Mouse (Mus musculus) CH12.LX (cell line): ENCODE results near the gene Gatb. TPM values are rescaled to one million over a fixed set of nuclear protein-coding genes. Genes with fewer than 3 reads are reported as not detected.

Source experiments
- DNase-seq: peaks from one replicate; pipeline ENCODE4 v3.0.0-alpha.2; 2013; ENCODE audit errors: extremely low read depth
- H3K27ac ChIP-seq: 2 replicates; pipeline ENCODE4 v1.5.1; 2012; ENCODE audit warnings: low read depth, mild to moderate bottlenecking, control low read depth, moderate library complexity; ENCODE audit not compliant: insufficient read depth
- H3K27me3 ChIP-seq: replicated peaks from 2 replicates; pipeline ENCODE3; 2012; ENCODE audit warnings: inconsistent platforms
- H3K36me3 ChIP-seq, 2 experiments: replicated peaks in 1 of 2; 2 replicates each; pipeline versions ENCODE3 to v1.6.1; 2012; ENCODE audit warnings: inconsistent platforms in 1 of 2, low read length in 1 of 2, mild to moderate bottlenecking in 1 of 2, mixed read lengths in 1 of 2, moderate library complexity in 1 of 2; ENCODE audit not compliant: control insufficient read depth in 1 of 2, insufficient read depth in 1 of 2
- H3K4me1 ChIP-seq, 2 experiments: 2 replicates each; pipeline ENCODE4 v1.6.1; 2012; ENCODE audit warnings: inconsistent platforms in 1 of 2, moderate library complexity in 1 of 2; ENCODE audit not compliant: insufficient read depth in 2 of 2, control insufficient read depth in 1 of 2
- H3K4me2 ChIP-seq: 2 replicates; pipeline ENCODE4 v1.6.1; 2012; ENCODE audit warnings: low read depth, mild to moderate bottlenecking, control low read depth; ENCODE audit not compliant: poor library complexity, insufficient read depth, severe bottlenecking
- H3K4me3 ChIP-seq, 3 experiments: fragments of 150-350 bp in 1 of 3; sonication (generic) in 1 of 3; replicated peaks in 1 of 3; 2 replicates each; pipeline versions ENCODE3 to v1.5.1; 2011 to 2012; ENCODE audit warnings: low read depth in 2 of 3, low read length in 2 of 3, mild to moderate bottlenecking in 2 of 3, moderate library complexity in 2 of 3, control low read depth in 1 of 3, improper control_type of control experiment in 1 of 3, inconsistent platforms in 1 of 3, mixed read lengths in 1 of 3; ENCODE audit not compliant: poor library complexity in 1 of 3
- H3K79me2 ChIP-seq: replicated peaks from 2 replicates; pipeline ENCODE4 v1.6.1; 2012; ENCODE audit warnings: mild to moderate bottlenecking, moderate library complexity; ENCODE audit not compliant: control insufficient read depth, poor library complexity, insufficient read depth, severe bottlenecking; ENCODE audit errors: extremely low read depth
- H3K9ac ChIP-seq: 2 replicates; pipeline ENCODE4 v1.6.1; 2012; ENCODE audit warnings: low read depth, mild to moderate bottlenecking, control low read depth, moderate library complexity; ENCODE audit not compliant: insufficient read depth
- H3K9me3 ChIP-seq: replicated peaks from 2 replicates; pipeline ENCODE3; 2012; ENCODE audit warnings: low read length, inconsistent platforms, mixed read lengths
- BHLHE40 ChIP-seq: IDR thresholded peaks from 2 replicates; pipeline ENCODE4 v1.6.1; 2011; ENCODE audit warnings: mild to moderate bottlenecking, low read depth, low read length, improper control_type of control experiment
- CHD1 ChIP-seq: IDR thresholded peaks from 2 replicates; pipeline ENCODE4 v1.6.1; 2012; ENCODE audit warnings: low read depth, low read length, improper control_type of control experiment, inconsistent platforms
- CHD2 ChIP-seq: IDR thresholded peaks from 2 replicates; pipeline ENCODE4 v1.6.1; 2011; ENCODE audit warnings: low read length, improper control_type of control experiment
- EP300 ChIP-seq: IDR thresholded peaks from 2 replicates; pipeline ENCODE4 v1.6.1; 2011; ENCODE audit warnings: low read length, improper control_type of control experiment
- ETS1 ChIP-seq: conservative IDR thresholded peaks from 2 replicates; pipeline ENCODE4 v1.6.1; 2012; ENCODE audit warnings: low read depth, mild to moderate bottlenecking, inconsistent platforms, low read length, improper control_type of control experiment, moderate library complexity
- IRF4 ChIP-seq: IDR thresholded peaks from 2 replicates; pipeline ENCODE4 v1.6.1; 2014; ENCODE audit warnings: low read depth, mild to moderate bottlenecking, inconsistent platforms, low read length, improper control_type of control experiment
- JUN ChIP-seq: IDR thresholded peaks from 2 replicates; pipeline ENCODE4 v1.6.1; 2011; ENCODE audit warnings: low read depth, mild to moderate bottlenecking, low read length, improper control_type of control experiment, moderate library complexity; ENCODE audit not compliant: insufficient read depth
- JUND ChIP-seq: conservative IDR thresholded peaks from 2 replicates; pipeline ENCODE4 v1.6.1; 2011; ENCODE audit warnings: low read depth, low read length, improper control_type of control experiment
- KAT2A ChIP-seq: IDR thresholded peaks from 2 replicates; pipeline ENCODE4 v1.6.1; 2012; ENCODE audit warnings: low read length, improper control_type of control experiment, inconsistent platforms; ENCODE audit not compliant: insufficient replicate concordance
- MAZ ChIP-seq: IDR thresholded peaks from 2 replicates; pipeline ENCODE4 v1.6.1; 2012; ENCODE audit warnings: low read depth, mild to moderate bottlenecking, inconsistent platforms, low read length, improper control_type of control experiment, moderate library complexity
- MEF2A ChIP-seq: IDR thresholded peaks from 2 replicates; pipeline ENCODE4 v1.6.1; 2014; ENCODE audit warnings: low read depth, mild to moderate bottlenecking, inconsistent platforms, low read length, improper control_type of control experiment, borderline replicate concordance
- MXI1 ChIP-seq: IDR thresholded peaks from 2 replicates; pipeline ENCODE4 v1.6.1; 2011; ENCODE audit warnings: mild to moderate bottlenecking, low read depth, low read length, improper control_type of control experiment
- NELFE ChIP-seq: IDR thresholded peaks from 2 replicates; pipeline ENCODE4 v1.6.1; 2011; ENCODE audit warnings: low read depth, low read length, improper control_type of control experiment
- NRF1 ChIP-seq: IDR thresholded peaks from 2 replicates; pipeline ENCODE4 v1.6.1; 2014; ENCODE audit warnings: low read depth, mild to moderate bottlenecking, inconsistent platforms, low read length, improper control_type of control experiment, moderate library complexity
- PAX5 ChIP-seq: IDR thresholded peaks from 2 replicates; pipeline ENCODE4 v1.6.1; 2012; ENCODE audit warnings: low read length, inconsistent platforms, mixed read lengths
- POLR2A ChIP-seq: IDR thresholded peaks from 2 replicates; pipeline ENCODE4 v1.6.1; 2011; ENCODE audit warnings: low read depth, mild to moderate bottlenecking, improper control_type of control experiment, low read length
- RAD21 ChIP-seq: IDR thresholded peaks from 2 replicates; pipeline ENCODE4 v1.6.1; 2011; ENCODE audit warnings: low read depth, mild to moderate bottlenecking, low read length, improper control_type of control experiment, moderate library complexity
- RCOR1 ChIP-seq: conservative IDR thresholded peaks from 2 replicates; pipeline ENCODE4 v1.6.1; 2012; ENCODE audit warnings: low read depth, mild to moderate bottlenecking, inconsistent platforms, low read length, improper control_type of control experiment
- SIN3A ChIP-seq: IDR thresholded peaks from 2 replicates; pipeline ENCODE4 v1.6.1; 2012; ENCODE audit warnings: low read length, improper control_type of control experiment, inconsistent platforms
- SMC3 ChIP-seq: IDR thresholded peaks from 2 replicates; pipeline ENCODE4 v1.6.1; 2011; ENCODE audit warnings: low read depth, low read length, improper control_type of control experiment
- TBP ChIP-seq: conservative IDR thresholded peaks from 2 replicates; pipeline ENCODE4 v1.6.1; 2011; ENCODE audit warnings: low read depth, low read length, improper control_type of control experiment
- UBTF ChIP-seq: IDR thresholded peaks from 2 replicates; pipeline ENCODE4 v1.6.1; 2012; ENCODE audit warnings: low read depth, mild to moderate bottlenecking, inconsistent platforms, low read length, improper control_type of control experiment, moderate library complexity
- USF1 ChIP-seq: IDR thresholded peaks from 2 replicates; pipeline ENCODE4 v1.6.1; 2014; ENCODE audit warnings: low read depth, mild to moderate bottlenecking, inconsistent platforms, low read length, improper control_type of control experiment
- USF2 ChIP-seq: conservative IDR thresholded peaks from 2 replicates; pipeline ENCODE4 v1.6.1; 2011; ENCODE audit warnings: low read depth, low read length, improper control_type of control experiment
- ZC3H11A ChIP-seq: IDR thresholded peaks from 2 replicates; pipeline ENCODE4 v1.6.1; 2012; ENCODE audit warnings: low read depth, mild to moderate bottlenecking, inconsistent platforms, low read length, improper control_type of control experiment
- ZKSCAN1 ChIP-seq: IDR thresholded peaks from 2 replicates; pipeline ENCODE4 v1.6.1; 2012; ENCODE audit warnings: low read depth, inconsistent platforms, low read length, improper control_type of control experiment, borderline replicate concordance
- ZMIZ1 ChIP-seq: IDR thresholded peaks from 2 replicates; pipeline ENCODE4 v1.6.1; 2012; ENCODE audit warnings: low read depth, mild to moderate bottlenecking, inconsistent platforms, low read length, improper control_type of control experiment
- ZNF384 ChIP-seq: IDR thresholded peaks from 2 replicates; pipeline ENCODE4 v1.6.1; 2012; ENCODE audit warnings: low read depth, low read length, improper control_type of control experiment, inconsistent platforms
- dilution Hi-C: fragments of 300-500 bp; cut with MboI; formaldehyde crosslinking; loops from 2 replicates; pipeline ENCODE4 v1.14.3; 2020; ENCODE audit warnings: low sequenced_read_pairs; ENCODE audit not compliant: extremely low pct_unique_long_range_greater_than_20kb, extremely low pct_ligation_motif_present
- in situ Hi-C: fragments of 300-500 bp; cut with MboI; formaldehyde crosslinking; loops from 3 replicates; pipeline ENCODE4 v1.14.3; 2019; ENCODE audit warnings: low sequenced_read_pairs, low pct_ligation_motif_present, low pct_unique_long_range_greater_than_20kb, mixed read lengths
- polyA plus RNA-seq: library from polyadenylated mRNA; unstranded; fragments of >175 nt; gene quantifications from 2 replicates; pipeline ENCODE4 v1.2.1, GENCODE M21; 2012; ENCODE audit warnings: low read depth; ENCODE audit not compliant: insufficient read length
- total RNA-seq, 2 experiments: library from RNA; depleted of rRNA; stranded (reverse); fragments of 300-350 nt in 1 of 2; fragments of >200 nt in 1 of 2; gene quantifications; 2 replicates each; pipeline ENCODE4 v1.2.3; 2012 to 2014

The Gatb gene
- total and polyA plus RNA-seq, 3 experiments, result 27.4 to 39.8 (median 31.9) TPM

DNA sequence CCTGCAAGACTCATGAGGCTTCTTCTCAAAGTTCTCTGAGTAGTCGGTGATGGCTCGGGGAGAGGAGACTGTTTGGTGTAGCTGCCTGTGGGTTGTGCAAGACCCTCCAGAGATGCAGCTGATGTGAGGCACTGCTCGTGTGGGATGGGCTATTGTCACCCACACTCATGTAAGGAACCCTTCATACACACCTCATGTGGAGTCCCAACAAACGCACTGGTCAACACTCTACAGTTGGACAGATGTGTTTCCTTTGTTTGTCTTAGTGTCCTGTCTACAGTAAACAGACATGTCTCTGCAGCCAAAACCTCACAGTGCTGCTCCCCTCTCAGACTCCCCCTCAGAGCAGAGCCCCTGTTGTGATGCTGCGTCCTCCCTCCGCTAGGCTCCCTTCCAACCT lies 95.9 kb downstream of the Gatb start:
- Histone ChIP-seq H3K27me3 (no peaks in the 10 kb centered on the region), H3K9ac (no peak overlapping the region), H3K4me3 (no peak overlapping the region), H3K4me1 (no peaks in the 10 kb centered on the region), H3K4me2 (no peak overlapping the region), H3K36me3 (no peaks in the 10 kb centered on the region), H3K9me3 (no peaks in the 10 kb centered on the region), H3K79me2 (no peaks in the 10 kb centered on the region), H3K27ac (no peak overlapping the region)
- in situ Hi-C loops (no loop called here), dilution Hi-C loops (no loop called here)
- TF ChIP-seq CHD2, result no peak
- TF ChIP-seq ZKSCAN1, result no peak
- TF ChIP-seq ZMIZ1, result no peak
- TF ChIP-seq RCOR1, result no peak
- TF ChIP-seq NELFE, result no peak
- no peak for TF ChIP-seq ZNF384
- TF ChIP-seq MAZ, result no peak
- no peak for TF ChIP-seq IRF4
- TF ChIP-seq EP300, result no peak
- TF ChIP-seq NRF1, result no peak
- no peak for TF ChIP-seq UBTF
- TF ChIP-seq KAT2A, result no peak
- no peak for TF ChIP-seq CHD1
- no peak for TF ChIP-seq JUN
- TF ChIP-seq MEF2A, result no peak
- no peak for TF ChIP-seq MXI1
- TF ChIP-seq ZC3H11A, result no peak
- no peak for TF ChIP-seq USF1
- TF ChIP-seq PAX5, result no peak
- TF ChIP-seq RAD21, result no peak
- DNase-seq, result no peak

DNA sequence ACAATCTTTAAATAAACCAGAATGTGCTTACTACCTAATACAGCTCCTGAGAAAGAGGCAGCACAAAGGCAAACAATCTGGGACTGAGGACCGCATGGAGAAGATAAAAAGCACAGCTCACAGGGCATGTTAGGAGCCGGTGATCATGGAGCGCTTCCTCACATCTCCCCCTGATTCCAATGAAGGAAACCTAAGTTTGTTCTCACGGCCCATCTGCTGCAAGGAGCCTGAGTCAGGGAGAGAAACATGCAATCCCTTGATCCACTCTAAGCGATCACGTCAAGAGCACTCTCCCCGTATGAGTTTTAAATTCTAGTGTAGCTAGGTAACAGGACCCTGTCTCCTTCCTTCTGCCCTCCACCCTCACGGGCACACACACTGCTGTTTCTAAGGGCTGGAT lies 103.2 kb downstream of the Gatb start:
- TF ChIP-seq SIN3A (no peak), RCOR1 (no peak), BHLHE40 (no peak), USF1 (no peak), POLR2A (no peak), MAZ (no peak), ETS1 (no peak), TBP (no peak), USF2 (no peak), JUND (no peak), SMC3 (no peak), RAD21 (no peak)
- no peak overlapping the region for H3K27ac ChIP-seq
- no peaks in the 10 kb centered on the region for H3K4me1 ChIP-seq
- H3K9me3 ChIP-seq, result no peaks in the 10 kb centered on the region
- H3K4me3 ChIP-seq, result no peak overlapping the region
- DNase-seq, result no peak
- no peaks in the 10 kb centered on the region for H3K27me3 ChIP-seq
- H3K36me3 ChIP-seq, result no peaks in the 10 kb centered on the region
- in situ Hi-C loops, result no loop called here
- H3K9ac ChIP-seq, result no peak overlapping the region
- dilution Hi-C loops, result no loop called here
- no peak overlapping the region for H3K4me2 ChIP-seq
- H3K79me2 ChIP-seq, result no peaks in the 10 kb centered on the region
